7 mouse cellular contexts compared by ENCODE assay signal in the genomic region with DNA sequence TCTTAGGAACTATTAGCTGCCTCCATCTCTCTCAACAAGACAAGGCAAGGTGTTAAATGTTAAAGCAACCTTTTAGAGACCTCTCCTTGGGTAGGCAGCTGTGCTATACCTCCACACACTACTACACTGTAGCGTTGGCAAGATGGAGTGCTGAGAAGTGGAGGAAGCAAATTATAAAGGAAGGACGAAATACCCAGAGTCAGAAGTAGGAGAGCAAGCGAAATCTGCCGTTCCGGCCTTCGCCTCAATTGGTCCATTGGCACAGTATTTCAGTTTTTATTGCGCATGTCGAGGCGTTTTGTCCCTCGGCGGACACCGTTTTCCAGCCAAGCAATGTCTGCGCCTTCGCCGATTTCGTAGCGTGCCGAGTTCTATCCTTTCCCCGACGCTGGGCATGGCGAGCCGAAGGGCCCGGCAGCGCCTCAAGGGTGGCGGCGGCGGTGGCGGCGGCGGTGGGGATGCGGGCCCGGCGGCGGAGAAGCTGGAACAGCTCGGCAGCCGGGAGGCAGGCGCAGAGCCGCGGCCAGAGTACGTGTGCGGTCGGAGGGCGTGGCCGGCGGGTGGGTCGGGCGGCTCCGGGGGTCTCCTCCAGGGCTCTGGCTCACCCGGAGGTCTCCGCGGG. TPM values are rescaled to one million over a fixed set of nuclear protein-coding genes. Genes with fewer than 3 reads are reported as not detected.
DNase-seq lines count a peak whose midpoint lies in the region; ATAC-seq lines count a peak whose summit lies in the region.

Gene Alg9, plus strand, starts transcription at position 29 of the 622 bp plus-strand sequence.
Gene 1110032A03Rik, minus strand, starts transcription at position 530 of the 622 bp plus-strand sequence.

- DNase-seq in adrenal gland, postnatal 10 days, result peak; percentile 94
- DNase-seq in embryonic facial prominence, embryonic 10.5 days (ENCODE audit: low spot score), result peak; percentile 89
- peak; percentile 75 for DNase-seq in kidney, adult 11 months
- DNase-seq in limb, embryonic 10.5 days (ENCODE audit: low spot score), result peak; percentile 94
- DNase-seq in spleen, adult 12 weeks (ENCODE audit: low spot score), result peak; percentile 81

- H3K36me3 ChIP-seq in embryonic facial prominence, embryonic 10.5 days (replicated peaks), result peaks cover 49% of the 10 kb centered on the region
- H3K36me3 ChIP-seq in limb, embryonic 10.5 days, result peaks cover 47% of the 10 kb centered on the region
- peaks cover 23% of the 10 kb centered on the region for H3K36me3 ChIP-seq in midbrain, embryonic 13.5 days

- H3K4me1 ChIP-seq in embryonic facial prominence, embryonic 10.5 days, result peaks cover 23% of the 10 kb centered on the region
- H3K4me1 ChIP-seq in limb, embryonic 10.5 days, result peaks cover 21% of the 10 kb centered on the region
- H3K4me1 ChIP-seq in midbrain, embryonic 13.5 days (replicated peaks), result peaks cover 20% of the 10 kb centered on the region

- peak within 1 kb of the TSS; percentile 94 for H3K4me3 ChIP-seq in embryonic facial prominence, embryonic 10.5 days
- peak within 1 kb of the TSS; percentile 90 for H3K4me3 ChIP-seq in limb, embryonic 10.5 days
- H3K4me3 ChIP-seq in midbrain, embryonic 13.5 days (replicated peaks), result peak within 1 kb of the TSS; percentile 90

- H3K27me3 ChIP-seq in embryonic facial prominence, embryonic 10.5 days (replicated peaks; ENCODE audit: low read depth, poor library complexity, severe bottlenecking), result no peaks in the 10 kb centered on the region
- H3K27me3 ChIP-seq in limb, embryonic 10.5 days (ENCODE audit: low read depth, poor library complexity, severe bottlenecking), result no peaks in the 10 kb centered on the region
- no peaks in the 10 kb centered on the region for H3K27me3 ChIP-seq in midbrain, embryonic 13.5 days

- H3K27ac ChIP-seq in embryonic facial prominence, embryonic 10.5 days (replicated peaks), result peak within 1 kb of the TSS; percentile 96
- H3K27ac ChIP-seq in limb, embryonic 10.5 days, result peak within 1 kb of the TSS; percentile 96
- peak within 1 kb of the TSS; percentile 91 for H3K27ac ChIP-seq in midbrain, embryonic 13.5 days

- H3K9ac ChIP-seq in midbrain, embryonic 13.5 days (replicated peaks), result peak within 1 kb of the TSS; percentile 86

- no peaks in the 10 kb centered on the region for H3K9me3 ChIP-seq in embryonic facial prominence, embryonic 10.5 days
- H3K9me3 ChIP-seq in limb, embryonic 10.5 days (replicated peaks), result no peaks in the 10 kb centered on the region
- H3K9me3 ChIP-seq in midbrain, embryonic 13.5 days, result no peaks in the 10 kb centered on the region

- peak within 1 kb of the TSS; percentile 89 for H3K4me2 ChIP-seq in midbrain, embryonic 13.5 days (replicated peaks)

- peak; percentile 68 for ATAC-seq in granulocyte monocyte progenitor cell, adult 5-6 weeks (replicated peaks; ENCODE audit: poor library complexity, severe bottlenecking)
- ATAC-seq in midbrain, embryonic 13.5 days, result peak; percentile 88

- under 1% methylated on average over 51 of the region's 51 CpGs for WGBS in embryonic facial prominence, embryonic 10.5 days
- WGBS in limb, embryonic 10.5 days, result under 1% methylated on average over 49 of the region's 51 CpGs
- WGBS in midbrain, embryonic 13.5 days, result under 1% methylated on average over 50 of the region's 51 CpGs

RNA-seq across cellular contexts. Expression of gene Alg9, which starts in this region (rescaled TPM):
- 10 to 100 TPM; 27.9 to 28.0 TPM for total RNA-seq in adrenal gland, postnatal 10 days (2021)
- polyA plus RNA-seq in embryonic facial prominence, embryonic 10.5 days (2016; fragmentation: Nextera tagmentation; extraction: Ambion mirVana), result 40.1 and 41.2 TPM in 2 replicates
- total RNA-seq in granulocyte monocyte progenitor cell, adult 5-6 weeks (2014; fragmentation: Nextera tagmentation), result 25.1 and 30.7 TPM in 2 replicates
- 22.7 TPM in 2 replicates for total RNA-seq in granulocyte monocyte progenitor cell, adult 5-6 weeks (2017)
- 42.2 and 43.0 TPM in 2 replicates for polyA plus RNA-seq in limb, embryonic 10.5 days (2016; fragmentation: Nextera tagmentation; extraction: Ambion mirVana)
- 51.6 and 53.5 TPM in 2 replicates for polyA plus RNA-seq in midbrain, embryonic 13.5 days (2015; fragmentation: Nextera tagmentation; extraction: Ambion mirVana)

RNA-seq across cellular contexts. Expression of gene 1110032A03Rik, which starts in this region (rescaled TPM):
- total RNA-seq in adrenal gland, postnatal 10 days (2021), result 10 to 100 TPM; 31.2 to 32.2 TPM
- 23.0 and 28.3 TPM in 2 replicates for polyA plus RNA-seq in embryonic facial prominence, embryonic 10.5 days (2016; fragmentation: Nextera tagmentation; extraction: Ambion mirVana)
- 19.9 and 22.7 TPM in 2 replicates for total RNA-seq in granulocyte monocyte progenitor cell, adult 5-6 weeks (2014; fragmentation: Nextera tagmentation)
- 11.2 and 16.3 TPM in 2 replicates for total RNA-seq in granulocyte monocyte progenitor cell, adult 5-6 weeks (2017)
- 19.7 and 25.8 TPM in 2 replicates for polyA plus RNA-seq in limb, embryonic 10.5 days (2016; fragmentation: Nextera tagmentation; extraction: Ambion mirVana)
- polyA plus RNA-seq in midbrain, embryonic 13.5 days (2015; fragmentation: Nextera tagmentation; extraction: Ambion mirVana), result 59.9 and 61.7 TPM in 2 replicates

Comparison
In these comparisons a context has a peak if more than half of its experiments do, and no peak if none do; other contexts are left out.
1. Peak in every context shown above with its lines: DNase-seq, ATAC-seq, H3K4me3 ChIP-seq and H3K27ac ChIP-seq.